Mouse (Mus musculus) embryo, embryonic 10.5 days (tissue): ENCODE data around the gene Bfar.
A peak's percentile ranks its signal among the peaks of the same experiment; 100 is the strongest.
"Not testable (repeated sequence)": the region's sequence is repeated elsewhere in the genome, so short reads cannot be mapped to it uniquely, and the experiment has no call there.

Experiments used
- DNase-seq: peaks from one replicate; pipeline ENCODE4 v3.0.0-alpha.2; 2015; ENCODE audit warnings: low spot score

Bfar gene

DNA sequence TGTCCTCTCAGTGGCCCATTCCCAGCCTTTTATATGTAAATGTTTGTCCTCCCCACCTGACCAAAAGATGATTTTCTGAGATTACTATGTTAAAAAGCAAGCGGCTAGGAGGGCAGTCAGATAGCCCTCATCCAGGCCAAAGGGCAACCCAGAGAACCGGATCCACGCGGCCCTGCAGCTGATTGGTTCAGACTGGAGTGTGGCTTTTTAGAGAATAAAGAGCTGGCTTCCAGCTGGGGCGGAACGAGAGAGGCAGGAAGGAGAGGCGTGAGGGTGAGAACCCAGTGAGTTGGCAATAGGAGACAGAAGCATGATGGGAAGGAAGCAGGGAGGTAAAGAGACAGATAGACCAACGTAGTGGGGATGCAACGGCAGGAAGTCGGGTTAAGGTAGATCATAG is 51.3 kb downstream of the Bfar start:
- no peak for DNase-seq

DNA sequence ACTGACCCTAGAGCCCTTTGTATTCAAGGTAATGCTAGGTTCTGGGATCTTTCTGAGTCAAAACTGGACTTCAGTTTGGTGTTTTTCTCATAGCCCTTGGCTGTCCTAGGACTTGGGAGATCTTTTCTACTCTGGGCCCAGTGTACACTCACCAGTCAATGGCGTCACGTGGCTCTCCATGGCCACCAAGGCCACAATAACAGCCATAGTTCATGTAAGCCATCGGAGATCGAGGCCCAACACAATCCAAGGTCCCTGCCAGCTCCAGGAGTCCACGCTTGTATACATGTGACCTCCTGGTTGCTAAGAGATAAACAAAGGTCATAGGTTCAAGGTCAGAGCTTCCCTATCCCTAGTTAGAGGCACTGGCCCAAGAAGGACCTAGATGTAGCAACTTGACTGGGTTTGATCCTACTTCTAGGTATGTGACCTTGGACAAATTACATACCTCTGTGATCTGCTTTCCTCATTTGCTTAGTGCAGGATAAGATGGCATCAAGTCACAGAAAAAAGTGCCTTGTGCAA is 56.2 kb downstream of the Bfar start:
- no peak for DNase-seq

DNA sequence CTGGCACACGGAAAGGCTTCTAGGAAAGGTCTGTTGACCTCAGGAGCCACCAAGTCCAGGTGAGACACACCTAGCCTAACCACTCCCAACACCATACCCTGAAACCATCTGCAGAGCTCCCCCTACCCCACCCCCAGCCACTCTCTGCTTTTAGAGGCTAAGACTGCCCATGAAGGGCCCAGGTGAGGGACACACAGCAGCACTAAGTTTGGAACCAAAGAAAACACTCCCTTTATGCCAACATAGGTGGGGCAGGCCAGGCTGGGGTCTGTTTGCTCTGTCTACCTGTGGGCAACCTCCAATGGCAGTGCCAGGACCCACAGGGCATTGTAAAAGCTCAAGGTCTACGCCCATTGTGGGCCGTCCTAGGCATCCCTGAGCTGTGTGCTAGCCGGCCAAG is 57.8 kb downstream of the Bfar start:
- no peak for DNase-seq

DNA sequence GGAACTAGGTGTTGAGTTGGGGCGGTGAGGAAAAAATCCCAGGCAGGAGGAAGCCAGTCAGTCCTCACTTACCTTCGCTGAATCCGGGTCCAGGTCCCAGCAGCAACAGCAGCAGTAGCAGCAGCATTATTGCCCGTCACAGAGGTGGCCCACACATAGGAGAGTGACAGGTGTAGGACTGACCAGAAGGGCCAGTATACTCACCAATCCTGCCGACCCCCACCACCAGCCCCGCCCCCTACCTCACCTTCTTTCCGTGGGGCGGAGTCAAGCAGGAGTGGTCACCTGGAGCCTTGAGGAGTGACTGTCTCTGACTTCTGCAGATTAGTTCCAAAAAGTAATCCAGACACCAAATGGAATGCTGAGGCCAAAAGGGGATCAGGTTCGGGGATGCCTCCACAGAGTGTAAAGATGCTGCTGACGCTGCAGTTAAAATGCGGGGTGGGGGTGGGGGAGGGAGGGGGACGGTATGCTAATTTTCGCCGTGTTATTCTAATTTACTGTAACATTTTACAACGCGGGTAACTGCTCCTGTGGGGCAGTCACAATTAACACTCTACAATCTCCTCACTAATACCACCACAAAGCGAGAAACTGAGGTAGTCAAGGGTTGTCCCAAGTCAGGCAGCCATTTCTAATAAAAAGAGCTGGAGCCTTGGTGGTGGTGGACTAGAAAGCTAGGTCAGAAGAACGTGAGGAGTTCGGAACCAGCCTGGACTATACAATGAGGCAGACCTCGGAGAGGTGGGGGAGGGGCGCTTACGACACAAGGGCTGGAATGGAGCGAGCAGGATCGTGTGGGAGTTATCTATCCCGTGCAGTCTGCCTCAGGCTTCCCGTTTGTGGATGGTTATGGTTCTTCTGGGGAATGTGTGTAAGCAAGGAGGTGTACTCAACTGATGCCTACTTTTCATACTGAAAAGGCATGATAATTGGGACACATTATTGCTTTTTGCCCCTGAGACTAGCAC is 58.9 kb downstream of the Bfar start, which contains the start of gene Pla2g10:
TSS of gene Pla2g10 (minus strand) at position 699 of the 971 bp plus-strand sequence.
- DNase-seq: peak; percentile 37

DNA sequence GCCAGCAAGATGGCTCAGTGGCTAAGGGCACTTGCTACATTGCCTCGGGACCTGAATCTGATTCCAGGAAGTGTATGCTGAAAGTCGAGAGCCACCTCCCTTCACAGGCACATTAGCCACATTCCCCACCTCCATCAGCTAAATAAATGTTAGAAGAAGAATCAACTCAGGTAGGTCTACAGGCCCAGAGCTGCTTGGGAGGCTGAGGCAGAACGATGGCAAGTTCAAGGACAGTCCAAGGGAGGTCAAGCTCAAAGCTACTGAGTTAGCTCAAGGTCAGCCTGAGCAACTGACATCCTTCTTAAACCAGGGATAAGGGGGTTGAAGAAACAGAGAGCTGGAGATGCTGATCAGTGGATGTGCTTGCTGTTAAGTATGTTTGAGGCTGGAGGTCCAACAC is 61.1 kb downstream of the Bfar start:
- no peak for DNase-seq

DNA sequence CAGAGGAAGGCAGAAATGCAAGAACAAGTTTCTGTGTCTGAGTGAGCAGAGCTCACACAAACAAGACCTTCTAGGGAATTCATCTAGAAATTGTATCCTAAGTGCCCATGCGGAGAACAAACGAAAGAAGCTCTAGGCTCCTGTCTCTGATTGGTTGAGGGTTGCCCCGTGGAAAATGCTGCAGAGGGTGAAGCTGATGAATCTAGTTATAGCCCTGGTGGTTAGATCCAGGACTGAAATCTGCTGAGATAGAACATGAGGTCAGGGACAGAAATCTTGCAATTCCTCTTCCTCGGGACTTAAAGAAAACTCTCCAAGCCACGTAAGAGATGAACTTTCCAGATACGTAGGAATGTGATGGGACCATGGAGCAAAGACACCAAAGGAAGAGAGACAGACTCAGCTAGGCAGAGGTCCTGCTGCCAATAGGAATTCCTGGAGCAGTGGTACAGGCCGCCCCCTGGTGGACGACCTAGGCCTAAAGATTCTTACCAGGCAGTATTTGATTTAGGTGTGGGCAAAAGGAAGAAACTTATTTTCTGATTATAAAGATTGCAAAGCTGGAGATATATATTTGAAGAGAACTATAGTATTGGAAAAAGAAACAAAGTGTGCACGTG is 62.0 kb downstream of the Bfar start:
- DNase-seq: peak; percentile 82

DNA sequence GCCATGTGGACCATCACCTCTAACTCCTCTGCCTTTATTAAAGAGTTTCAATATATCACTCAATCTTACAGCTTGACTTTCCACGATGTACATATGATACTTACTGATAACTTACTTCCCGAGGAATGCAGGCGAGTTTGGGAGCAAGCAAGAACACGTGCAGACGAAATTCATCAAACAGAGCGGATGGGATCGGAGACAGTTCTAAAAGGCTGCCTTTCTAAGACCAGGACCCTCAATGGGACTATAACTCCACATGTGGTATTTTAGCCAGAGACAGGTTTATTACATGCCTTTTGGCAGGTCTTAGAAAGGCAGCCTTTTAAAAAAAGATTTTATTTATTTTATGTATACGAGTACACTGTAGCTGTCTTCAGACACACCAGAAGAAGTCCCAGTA is 64.3 kb downstream of the Bfar start:
- no peak for DNase-seq

DNA sequence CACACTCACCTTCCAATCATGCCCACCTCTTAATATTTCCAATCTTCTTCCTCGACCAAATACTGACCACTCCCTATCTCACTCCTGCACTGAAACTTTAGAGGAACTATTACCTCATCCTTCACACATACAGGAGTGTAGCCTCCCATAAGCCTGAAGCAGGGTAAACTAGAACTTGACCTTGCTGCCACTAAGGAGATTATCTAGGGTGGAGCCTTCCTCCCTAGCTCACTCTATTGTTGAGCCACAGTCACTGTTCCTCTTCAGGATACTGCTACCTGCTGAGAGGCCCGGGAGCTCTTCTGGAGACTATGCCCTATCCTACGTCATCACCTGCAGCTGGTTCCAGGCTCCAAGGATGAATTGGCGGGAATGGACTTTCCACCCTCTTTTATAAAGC is 67.4 kb downstream of the Bfar start:
- not testable (repeated sequence) for DNase-seq

DNA sequence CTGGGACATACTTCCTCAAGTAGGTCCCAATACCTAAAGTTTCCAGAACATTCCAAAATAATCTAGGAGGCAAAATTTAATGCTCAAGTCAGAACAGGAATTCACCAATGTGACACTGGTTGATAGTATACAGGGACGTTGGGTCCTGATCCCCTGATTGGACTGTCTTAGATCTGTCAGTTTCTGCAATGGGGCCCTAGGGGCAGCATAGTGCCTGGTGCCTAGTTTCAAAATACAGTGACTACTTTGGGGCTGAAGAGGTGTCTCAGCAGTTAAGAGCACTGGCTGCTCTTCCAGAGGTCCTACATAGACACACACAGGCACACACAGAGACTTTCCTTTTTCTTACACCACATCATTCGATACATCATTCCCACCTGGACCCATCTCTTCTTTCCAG is 69.2 kb downstream of the Bfar start:
- DNase-seq: no peak

DNA sequence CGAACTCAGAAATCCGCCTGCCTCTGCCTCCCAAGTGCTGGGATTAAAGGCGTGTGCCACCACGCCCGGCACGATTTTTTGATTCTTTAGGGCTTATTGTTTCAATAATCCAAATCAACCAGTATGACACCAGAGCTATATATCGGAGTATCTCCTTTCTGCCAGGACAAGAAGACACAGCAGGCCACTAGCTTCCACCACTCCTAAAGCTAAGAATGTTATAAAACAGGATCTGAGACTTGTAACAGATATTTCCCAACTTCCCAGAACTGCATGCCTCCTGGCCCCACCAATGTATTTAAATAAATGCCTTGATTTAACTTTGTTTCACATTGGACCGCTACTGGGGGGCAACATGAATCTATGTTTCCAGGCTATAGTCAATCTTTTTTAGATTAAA is 76.0 kb downstream of the Bfar start:
- no peak for DNase-seq

DNA sequence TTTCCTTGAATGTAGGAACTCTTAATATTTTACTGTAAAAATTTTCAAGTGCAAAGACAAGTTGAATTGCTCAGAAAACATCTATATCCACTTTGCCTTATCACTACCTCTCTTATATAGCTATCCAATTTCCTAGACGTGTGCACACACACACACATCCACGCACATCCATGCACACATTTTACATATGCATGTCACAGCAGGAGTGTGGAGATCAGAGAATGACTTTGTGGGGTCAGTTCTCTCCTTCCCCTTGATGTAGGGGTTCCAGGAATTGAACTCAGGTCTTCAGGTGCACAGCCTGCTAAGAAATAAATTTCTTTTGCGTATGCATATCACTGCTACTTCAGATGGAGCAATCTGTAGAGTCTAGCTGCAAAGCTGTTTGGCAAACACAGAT is 76.5 kb downstream of the Bfar start:
- DNase-seq: no peak

DNA sequence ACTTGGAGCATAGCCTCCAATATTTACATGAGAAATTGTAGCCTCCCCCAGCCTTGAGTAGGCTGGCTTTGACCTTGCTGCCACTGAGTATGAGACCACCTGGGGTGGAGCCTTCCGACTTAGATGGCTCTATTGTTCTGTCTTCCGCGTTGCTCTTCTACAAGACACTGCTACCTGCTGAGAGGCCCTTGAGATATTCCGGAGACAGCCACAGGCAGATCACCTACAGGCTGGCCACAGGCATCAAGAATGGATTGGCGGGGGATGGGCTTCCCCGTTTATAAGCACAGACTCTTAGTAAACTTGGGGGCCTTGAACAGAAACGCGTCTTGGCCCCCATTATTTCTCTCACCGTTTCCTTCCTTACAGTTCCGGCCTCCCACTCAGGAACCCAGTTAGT is 77.2 kb downstream of the Bfar start:
- not testable (repeated sequence) for DNase-seq

DNA sequence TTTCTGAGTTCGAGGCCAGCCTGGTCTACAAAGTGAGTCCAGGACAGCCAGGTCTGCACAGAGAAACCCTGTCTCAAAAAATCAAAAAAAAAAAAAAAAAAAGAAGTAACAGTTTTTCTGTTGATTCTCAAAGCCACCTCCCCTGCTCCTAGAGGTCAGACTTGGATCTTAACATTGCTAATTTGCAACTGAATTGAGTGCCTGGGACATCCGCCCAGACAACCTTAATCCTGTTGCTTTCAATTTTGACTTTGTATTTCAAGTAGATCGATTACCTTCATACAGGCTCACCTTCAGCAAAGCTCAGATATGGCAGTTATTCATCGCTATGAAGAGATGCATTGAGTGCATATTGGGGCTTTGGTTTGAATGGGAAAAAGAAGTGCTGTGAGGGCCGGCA is 77.6 kb downstream of the Bfar start:
- DNase-seq: no peak

DNA sequence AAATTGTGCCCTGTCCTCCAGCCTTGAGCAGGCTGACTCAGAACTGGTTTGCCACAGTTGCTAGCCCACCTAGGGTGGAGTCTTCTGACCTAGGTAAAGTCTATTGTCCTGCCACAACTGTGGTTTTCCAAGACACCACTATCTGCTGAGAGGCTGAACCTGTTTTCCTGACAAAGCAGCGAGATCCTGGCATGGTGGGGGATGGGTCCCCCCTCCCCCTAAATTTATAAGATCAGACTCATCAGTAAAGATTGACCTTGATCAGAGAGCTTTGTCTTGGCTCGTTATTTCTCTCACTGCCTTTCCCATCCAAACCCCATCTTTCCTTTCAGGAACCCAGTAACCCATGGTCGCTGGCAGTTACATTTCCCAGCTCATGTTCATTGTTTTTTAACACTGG is 78.3 kb downstream of the Bfar start:
- DNase-seq: no peak

DNA sequence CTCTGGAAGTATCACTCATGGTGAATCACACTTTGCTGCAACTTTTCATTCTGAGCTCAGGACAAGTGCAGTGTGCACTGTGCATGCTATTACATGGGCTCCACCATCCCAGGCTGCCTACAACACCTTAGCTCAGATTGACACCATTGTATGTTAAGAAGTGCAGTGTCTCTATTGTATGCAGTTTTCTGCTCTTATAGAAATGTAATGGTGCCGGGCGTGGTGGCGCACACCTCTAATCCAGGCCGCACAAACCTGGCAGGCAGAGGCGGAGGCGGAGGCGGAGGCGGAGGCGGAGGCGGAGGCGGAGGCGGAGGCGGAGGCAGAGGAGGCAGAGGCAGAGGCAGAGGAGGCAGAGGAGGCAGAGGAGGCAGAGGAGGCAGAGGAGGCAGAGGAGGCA is 79.0 kb downstream of the Bfar start:
- no peak for DNase-seq
